Mouse (Mus musculus): ENCODE measurements around the gene Rnf146. TPM values are rescaled to one million over a fixed set of nuclear protein-coding genes. Genes with fewer than 3 reads are reported as not detected.

The Rnf146 gene
- polyA plus RNA-seq, 1 experiment from 2014 or later, result 14.8 TPM

GRCm38 (mm10) chr10:29302230-29302629, 60.0 kb downstream of the Rnf146 start:
- Histone ChIP-seq H3K27me3 (ENCODE audit: control insufficient read depth, insufficient read depth, low read depth, low read length) (no peaks in the 10 kb centered on the region), H3K4me1 (ENCODE audit: control insufficient read depth, low read depth, low read length) (no peaks in the 10 kb centered on the region), H3K4me2 (ENCODE audit: low read depth, low read length) (no peak overlapping the region), H3K9ac (ENCODE audit: low read depth, low read length) (no peak overlapping the region), H3K4me3 (ENCODE audit: low read depth, low read length) (no peak overlapping the region), H3K9me3 (replicated peaks; ENCODE audit: control insufficient read depth, low read length) (no peaks in the 10 kb centered on the region), H3K27ac (ENCODE audit: low read length) (no peak overlapping the region), H3K36me3 (ENCODE audit: control insufficient read depth, insufficient read depth) (no peaks in the 10 kb centered on the region)
- WGBS (ENCODE audit: insufficient replicate concordance), result 64% methylated on average over 4 of the region's 4 CpGs
- ATAC-seq (ENCODE audit: low read depth), result no peak

Other genes starting within 250 kb of the Rnf146 start
- gene Soga3, start 218.6 kb downstream of the Rnf146 start, polyA plus RNA-seq (2015; fragmentation: Nextera tagmentation; extraction: Ambion mirVana), result 0.17 TPM in 1 of 2 replicates, not detected in the other
- not detected in 2 replicates for gene Gm49353, start 163.5 kb downstream of the Rnf146 start, polyA plus RNA-seq (2015; fragmentation: Nextera tagmentation; extraction: Ambion mirVana)
- gene 9330159F19Rik, start 150.8 kb downstream of the Rnf146 start, polyA plus RNA-seq (2015; fragmentation: Nextera tagmentation; extraction: Ambion mirVana), result 0.04 TPM in 1 of 2 replicates, not detected in the other
- 18.7 and 19.0 TPM in 2 replicates for gene Echdc1, start 49.3 kb downstream of the Rnf146 start, polyA plus RNA-seq (2015; fragmentation: Nextera tagmentation; extraction: Ambion mirVana)
- gene Rspo3, start 173.4 kb upstream of the Rnf146 start, polyA plus RNA-seq (2015; fragmentation: Nextera tagmentation; extraction: Ambion mirVana), result 1.7 TPM in 2 replicates